Mouse (Mus musculus): ENCODE data around the gene Cldn4.

GRCm38 (mm10) chr5:134929988-134930387 lies 16.7 kb downstream of the Cldn4 start:
- TF ChIP-seq GATA1 (IDR thresholded peaks at IDR 0.05; ENCODE audit: low read length) (no peak), TAL1 (IDR thresholded peaks at IDR 0.05; ENCODE audit: low read length) (no peak)

Measured in erythroblast, embryonic 14.5 days (primary cell).